Mouse (Mus musculus) layer of hippocampus, postnatal 10 days (tissue): ENCODE results near the gene Smg9. TPM values are rescaled to one million over a fixed set of nuclear protein-coding genes. Genes with fewer than 3 reads are reported as not detected.

Experiments
- total RNA-seq, 2 experiments: library from RNA; stranded (reverse); gene quantifications; 2 replicates each; pipeline ENCODE4 v1.2.3; 2021

The Smg9 gene
- total RNA-seq, 2 experiments from 2014 or later: 33.5 to 34.3 TPM

Other genes starting within 250 kb of the Smg9 start
- 1 to 10 TPM; 4.4 to 4.6 TPM for gene Zfp114, start 224.6 kb upstream of the Smg9 start, total RNA-seq
- 10 to 100 TPM; 11.8 to 12.1 TPM for gene Zfp111, start 188.2 kb upstream of the Smg9 start, total RNA-seq
- gene Zfp109, start 162.1 kb upstream of the Smg9 start, total RNA-seq: 1 to 10 TPM; 4.8 to 5.3 TPM
- 1 to 10 TPM; 5.0 to 6.3 TPM for gene Zfp108, start 144.8 kb upstream of the Smg9 start, total RNA-seq
- 10 to 100 TPM; 11.0 to 13.1 TPM for gene Zfp93, start 129.2 kb upstream of the Smg9 start, total RNA-seq
- gene Zfp61, start 98.4 kb upstream of the Smg9 start, total RNA-seq: 10 to 100 TPM; 25.1 to 26.7 TPM
- gene Zfp94, start 83.0 kb upstream of the Smg9 start, total RNA-seq: 10 to 100 TPM; 13.0 to 15.1 TPM
- gene Tescl, start 65.7 kb upstream of the Smg9 start, total RNA-seq: not detected
- not detected for gene Lypd5, start 50.4 kb upstream of the Smg9 start, total RNA-seq
- gene Kcnn4, start 29.4 kb upstream of the Smg9 start, total RNA-seq: under 1 TPM; 0.33 to 0.46 TPM
- gene Irgc1, start 52.7 kb downstream of the Smg9 start, total RNA-seq: not detected
- 1 to 10 TPM; 1.3 to 2.3 TPM for gene Plaur, start 62.9 kb downstream of the Smg9 start, total RNA-seq
- gene Cadm4, start 82.4 kb downstream of the Smg9 start, total RNA-seq: 100 to 1,000 TPM; 269 to 279 TPM
- gene Zfp428, start 107.4 kb downstream of the Smg9 start, total RNA-seq: 10 to 100 TPM; 61.3 to 64.6 TPM
- not detected for gene AC161166.1, start 112.8 kb downstream of the Smg9 start, total RNA-seq
- 100 to 1,000 TPM in 1 of 2 experiments, 10 to 100 TPM in 1; 98.5 to 101 TPM for gene Irgq, start 131.1 kb downstream of the Smg9 start, total RNA-seq
- not detected for gene Pinlyp, start 146.5 kb downstream of the Smg9 start, total RNA-seq
- 10 to 100 TPM; 37.8 to 39.7 TPM for gene Xrcc1, start 146.7 kb downstream of the Smg9 start, total RNA-seq
- gene Ethe1, start 187.9 kb downstream of the Smg9 start, total RNA-seq: 1 to 10 TPM; 7.7 to 8.7 TPM
- 1 to 10 TPM; 8.2 to 8.7 TPM for gene Zfp575, start 188.0 kb downstream of the Smg9 start, total RNA-seq
- under 1 TPM; 0.37 to 0.60 TPM for gene Phldb3, start 211.1 kb downstream of the Smg9 start, total RNA-seq
- gene Lypd3, start 236.9 kb downstream of the Smg9 start, total RNA-seq: under 1 TPM; 0.20 to 0.64 TPM